Mouse (Mus musculus): ENCODE measurements around the gene Notch1. TPM values are rescaled to one million over a fixed set of nuclear protein-coding genes. Genes with fewer than 3 reads are reported as not detected.

The Notch1 gene
- polyA plus RNA-seq (2015; fragmentation: Illumina TruSeq; extraction: RNeasy Lipid Tissue Mini Kit (QIAGEN cat#74804); ENCODE audit: low read depth, low replicate concordance) = 7.8 TPM

GRCm38 (mm10) chr2:26516275-26516674 lies at the start of gene Notch1:
Gene Notch1 (minus strand): TSS chr2:26516663.

GRCm38 (mm10) chr2:26444946-26445665 lies 71.4 kb downstream of the Notch1 start, which contains the start of gene Sec16a:
Gene Sec16a (minus strand): TSS chr2:26445216.

GRCm38 (mm10) chr2:26408515-26409356 lies 107.7 kb downstream of the Notch1 start, which contains the start of gene Inpp5e:
Gene Inpp5e (minus strand): TSS chr2:26409203.

Other genes starting within 250 kb of the Notch1 start
- gene Ccdc187, start 222.1 kb downstream of the Notch1 start, polyA plus RNA-seq (2015; fragmentation: Illumina TruSeq; extraction: RNeasy Lipid Tissue Mini Kit (QIAGEN cat#74804); ENCODE audit: low read depth, low replicate concordance) = 2.7 TPM
- gene Gpsm1, start 201.1 kb downstream of the Notch1 start, polyA plus RNA-seq (2015; fragmentation: Illumina TruSeq; extraction: RNeasy Lipid Tissue Mini Kit (QIAGEN cat#74804); ENCODE audit: low read depth, low replicate concordance) = 41.0 TPM
- gene Dnlz, start 164.6 kb downstream of the Notch1 start, polyA plus RNA-seq (2015; fragmentation: Illumina TruSeq; extraction: RNeasy Lipid Tissue Mini Kit (QIAGEN cat#74804); ENCODE audit: low read depth, low replicate concordance) = 30.2 TPM
- gene Card9, start 155.7 kb downstream of the Notch1 start, polyA plus RNA-seq (2015; fragmentation: Illumina TruSeq; extraction: RNeasy Lipid Tissue Mini Kit (QIAGEN cat#74804); ENCODE audit: low read depth, low replicate concordance) = 2.3 TPM
- gene Snapc4, start 136.0 kb downstream of the Notch1 start, polyA plus RNA-seq (2015; fragmentation: Illumina TruSeq; extraction: RNeasy Lipid Tissue Mini Kit (QIAGEN cat#74804); ENCODE audit: low read depth, low replicate concordance) = 45.4 TPM
- gene Entr1, start 127.3 kb downstream of the Notch1 start, polyA plus RNA-seq (2015; fragmentation: Illumina TruSeq; extraction: RNeasy Lipid Tissue Mini Kit (QIAGEN cat#74804); ENCODE audit: low read depth, low replicate concordance) = 131 TPM
- gene Pmpca, start 127.3 kb downstream of the Notch1 start, polyA plus RNA-seq (2015; fragmentation: Illumina TruSeq; extraction: RNeasy Lipid Tissue Mini Kit (QIAGEN cat#74804); ENCODE audit: low read depth, low replicate concordance) = 81.1 TPM
- gene Inpp5e, start 107.5 kb downstream of the Notch1 start, polyA plus RNA-seq (2015; fragmentation: Illumina TruSeq; extraction: RNeasy Lipid Tissue Mini Kit (QIAGEN cat#74804); ENCODE audit: low read depth, low replicate concordance) = 18.1 TPM
- 26.0 TPM for gene Sec16a, start 71.4 kb downstream of the Notch1 start, polyA plus RNA-seq (2015; fragmentation: Illumina TruSeq; extraction: RNeasy Lipid Tissue Mini Kit (QIAGEN cat#74804); ENCODE audit: low read depth, low replicate concordance)
- gene Egfl7, start 63.4 kb upstream of the Notch1 start, polyA plus RNA-seq (2015; fragmentation: Illumina TruSeq; extraction: RNeasy Lipid Tissue Mini Kit (QIAGEN cat#74804); ENCODE audit: low read depth, low replicate concordance) = 88.0 TPM
- not detected for gene Gm20532, start 70.0 kb upstream of the Notch1 start, polyA plus RNA-seq (2015; fragmentation: Illumina TruSeq; extraction: RNeasy Lipid Tissue Mini Kit (QIAGEN cat#74804); ENCODE audit: low read depth, low replicate concordance)
- gene Agpat2, start 87.8 kb upstream of the Notch1 start, polyA plus RNA-seq (2015; fragmentation: Illumina TruSeq; extraction: RNeasy Lipid Tissue Mini Kit (QIAGEN cat#74804); ENCODE audit: low read depth, low replicate concordance) = 1.7 TPM
- gene Fam69b, start 111.8 kb upstream of the Notch1 start, polyA plus RNA-seq (2015; fragmentation: Illumina TruSeq; extraction: RNeasy Lipid Tissue Mini Kit (QIAGEN cat#74804); ENCODE audit: low read depth, low replicate concordance) = 82.0 TPM
- not detected for gene Lcn4, start 154.6 kb upstream of the Notch1 start, polyA plus RNA-seq (2015; fragmentation: Illumina TruSeq; extraction: RNeasy Lipid Tissue Mini Kit (QIAGEN cat#74804); ENCODE audit: low read depth, low replicate concordance)